Mouse (Mus musculus) kidney, embryonic 14.5 days (tissue): ENCODE results near the gene Scin. TPM values are rescaled to one million over a fixed set of nuclear protein-coding genes. Genes with fewer than 3 reads are reported as not detected.
"Not testable (repeated sequence)": the region's sequence is repeated elsewhere in the genome, so short reads cannot be mapped to it uniquely, and the experiment has no call there.

ENCODE experiments used
- ATAC-seq: fragments of 200-750 bp; cut with Nextera tagmentation; 2 replicates; pipeline ENCODE4 v1.8.0; 2017; ENCODE audit warnings: moderate number of reproducible peaks, mild to moderate bottlenecking, moderate TSS enrichment, moderate library complexity; ENCODE audit not compliant: low FRiP score, low TSS enrichment
- H3K27ac ChIP-seq: fragments of 300-500 bp; sonication (generic); 2 replicates; pipeline ENCODE4 v1.5.1; 2014; ENCODE audit warnings: low read depth, mild to moderate bottlenecking, low read length, moderate library complexity, mixed read lengths
- H3K27me3 ChIP-seq: fragments of 300-500 bp; sonication (generic); 2 replicates; pipeline ENCODE4 v1.6.1; 2014; ENCODE audit warnings: mild to moderate bottlenecking, low read length; ENCODE audit not compliant: control insufficient read depth, insufficient read depth
- H3K36me3 ChIP-seq: fragments of 300-500 bp; sonication (generic); 2 replicates; pipeline ENCODE4 v1.6.1; 2014; ENCODE audit warnings: low read length, mixed read lengths; ENCODE audit not compliant: control insufficient read depth, insufficient read depth
- H3K4me1 ChIP-seq: fragments of 300-500 bp; sonication (generic); 2 replicates; pipeline ENCODE4 v1.6.1; 2014; ENCODE audit warnings: low read length, mixed read lengths; ENCODE audit not compliant: control insufficient read depth, insufficient read depth
- H3K4me2 ChIP-seq: fragments of 300-500 bp; sonication (generic); replicated peaks from 2 replicates; pipeline ENCODE4 v1.6.1; 2014; ENCODE audit warnings: low read depth, mild to moderate bottlenecking, low read length
- H3K4me3 ChIP-seq: fragments of 300-500 bp; sonication (generic); 2 replicates; pipeline ENCODE4 v1.5.1; 2014; ENCODE audit warnings: mild to moderate bottlenecking, low read length
- H3K9ac ChIP-seq: fragments of 300-500 bp; sonication (generic); 2 replicates; pipeline ENCODE4 v1.6.1; 2014; ENCODE audit warnings: low read depth, mild to moderate bottlenecking, low read length, moderate library complexity
- H3K9me3 ChIP-seq: fragments of 300-500 bp; sonication (generic); 2 replicates; pipeline ENCODE4 v1.6.1; 2016; ENCODE audit warnings: low read length; ENCODE audit not compliant: control insufficient read depth
- WGBS: fragments of 180-500 bp; shearing (Covaris S2); extraction: QIAGEN DNeasy Blood & Tissue Kit; methylation state at CpG from one replicate; pipeline ENCODE4 v1.1.7; 2014; 5-methylcytosine and 5-hydroxymethylcytosine counted together
- polyA plus RNA-seq: library from polyadenylated mRNA; unstranded; fragments of >200 nt; fragmentation: Nextera tagmentation; extraction: Ambion mirVana; gene quantifications from 2 replicates; pipeline ENCODE4 v1.2.1, GENCODE M21; 2014

The Scin gene
- polyA plus RNA-seq, result 5.2 and 8.4 TPM in 2 replicates

GRCm38 (mm10) chr12:40133573-40134271, at the start of gene Scin:
Gene Scin (minus strand): TSS chr12:40134228.
- ATAC-seq, result peak; percentile 75
- Histone ChIP-seq H3K4me1 (0 out of 2 replicates have a peak, but pooled peaks cover 3% of the 10 kb centered on the region), H3K4me2 (peak within 1 kb of the TSS; percentile 81), H3K9ac (peak within 1 kb of the TSS; percentile 42; the same call in 1 of the 2 replicates), H3K27ac (no peak within 1 kb of the TSS), H3K4me3 (peak within 1 kb of the TSS; percentile 51), H3K9me3 (no peaks in the 10 kb centered on the region), H3K27me3 (peaks cover 18% of the 10 kb centered on the region), H3K36me3 (no peaks in the 10 kb centered on the region)
- WGBS, result under 1% methylated on average over 39 of the region's 39 CpGs

GRCm38 (mm10) chr12:40177089-40177488, 43.1 kb upstream of the Scin start:
- Histone ChIP-seq H3K4me1 (no peaks in the 10 kb centered on the region), H3K4me2 (no peak overlapping the region), H3K9me3 (peaks cover 3% of the 10 kb centered on the region; the same call in 1 of the 2 replicates), H3K27ac (no peak overlapping the region), H3K4me3 (no peak overlapping the region), H3K9ac (no peak overlapping the region), H3K36me3 (no peaks in the 10 kb centered on the region), H3K27me3 (no peaks in the 10 kb centered on the region)
- 68% methylated on average over 6 of the region's 6 CpGs for WGBS
- no peak for ATAC-seq

GRCm38 (mm10) chr12:40176158-40176557, 42.1 kb upstream of the Scin start:
- Histone ChIP-seq H3K4me2 (no peak overlapping the region), H3K9ac (no peak overlapping the region), H3K27ac (no peak overlapping the region), H3K36me3 (no peaks in the 10 kb centered on the region), H3K4me1 (no peaks in the 10 kb centered on the region), H3K4me3 (no peak overlapping the region), H3K27me3 (no peaks in the 10 kb centered on the region), H3K9me3 (peaks cover 2% of the 10 kb centered on the region; the same call in 1 of the 2 replicates)
- ATAC-seq, result no peak
- WGBS, result 69% methylated on average over 2 of the region's 2 CpGs

GRCm38 (mm10) chr12:40175171-40175570, 41.1 kb upstream of the Scin start:
- H3K9ac ChIP-seq, H3K4me1 ChIP-seq, ATAC-seq, H3K4me2 ChIP-seq, H3K36me3 ChIP-seq, H3K27me3 ChIP-seq, H3K9me3 ChIP-seq, H3K4me3 ChIP-seq, H3K27ac ChIP-seq: not testable (repeated sequence)
- 76% methylated on average over 1 of the region's 1 CpGs for WGBS

- WGBS, result 81% methylated on average over 2 of the region's 2 CpGs
- Histone ChIP-seq H3K9me3 (no peaks in the 10 kb centered on the region), H3K4me3 (no peak overlapping the region), H3K27ac (no peak overlapping the region), H3K4me1 (no peaks in the 10 kb centered on the region), H3K27me3 (no peaks in the 10 kb centered on the region), H3K4me2 (no peak overlapping the region), H3K36me3 (no peaks in the 10 kb centered on the region), H3K9ac (no peak overlapping the region)
- ATAC-seq, result no peak
Observed at GRCm38 (mm10) chr12:40171637-40172036, 37.6 kb upstream of the Scin start.

GRCm38 (mm10) chr12:40169675-40170074, 35.6 kb upstream of the Scin start:
- ATAC-seq, result no peak

GRCm38 (mm10) chr12:40164621-40165020, 30.6 kb upstream of the Scin start:
- H3K36me3 ChIP-seq, result no peaks in the 10 kb centered on the region
- ATAC-seq, result peak; percentile 76; the same call in 1 of the 2 replicates
- no peak overlapping the region for H3K9ac ChIP-seq
- 8% methylated on average over 2 of the region's 2 CpGs for WGBS
- H3K27ac ChIP-seq, result no peak overlapping the region
- H3K27me3 ChIP-seq, result no peaks in the 10 kb centered on the region
- no peak overlapping the region for H3K4me3 ChIP-seq
- no peaks in the 10 kb centered on the region for H3K9me3 ChIP-seq
- H3K4me1 ChIP-seq, result no peaks in the 10 kb centered on the region
- no peak overlapping the region for H3K4me2 ChIP-seq

More at GRCm38 (mm10) chr12:40169675-40170074, 35.6 kb upstream of the Scin start:
- Histone ChIP-seq H3K4me3 (no peak overlapping the region), H3K9me3 (no peaks in the 10 kb centered on the region), H3K9ac (no peak overlapping the region), H3K4me2 (no peak overlapping the region), H3K4me1 (no peaks in the 10 kb centered on the region), H3K27me3 (no peaks in the 10 kb centered on the region), H3K27ac (no peak overlapping the region), H3K36me3 (no peaks in the 10 kb centered on the region)
- WGBS, result 93% methylated on average over 1 of the region's 1 CpGs

- no peaks in the 10 kb centered on the region for H3K36me3 ChIP-seq
Observed at GRCm38 (mm10) chr12:40160777-40161176, 26.7 kb upstream of the Scin start.

GRCm38 (mm10) chr12:40154188-40154587, 20.2 kb upstream of the Scin start:
- ATAC-seq, result no peak
- Histone ChIP-seq H3K4me1 (no peaks in the 10 kb centered on the region), H3K36me3 (no peaks in the 10 kb centered on the region), H3K9me3 (no peaks in the 10 kb centered on the region), H3K27me3 (no peaks in the 10 kb centered on the region), H3K4me2 (no peak overlapping the region), H3K27ac (no peak overlapping the region), H3K4me3 (no peak overlapping the region), H3K9ac (no peak overlapping the region)
- WGBS, result 87% methylated on average over 6 of the region's 6 CpGs

More at GRCm38 (mm10) chr12:40160777-40161176, 26.7 kb upstream of the Scin start:
- no peak overlapping the region for H3K4me3 ChIP-seq
- H3K9ac ChIP-seq, result no peak overlapping the region
- ATAC-seq, result no peak
- no peak overlapping the region for H3K27ac ChIP-seq
- H3K4me2 ChIP-seq, result no peak overlapping the region
- no peaks in the 10 kb centered on the region for H3K4me1 ChIP-seq
- no peaks in the 10 kb centered on the region for H3K27me3 ChIP-seq
- 72% methylated on average over 2 of the region's 2 CpGs for WGBS
- no peaks in the 10 kb centered on the region for H3K9me3 ChIP-seq
